Mouse (Mus musculus): Measurements from ENCODE around the gene Fsd1l. TPM values are rescaled to one million over a fixed set of nuclear protein-coding genes. Genes with fewer than 3 reads are reported as not detected.

The Fsd1l gene
- total RNA-seq, 2 experiments from 2014 or later: 23.7 to 32.5 TPM

GRCm38 (mm10) chr4:53749831-53750230 lies 118.6 kb downstream of the Fsd1l start:
- DNase-seq: no peak

GRCm38 (mm10) chr4:53750391-53751120 lies 119.3 kb downstream of the Fsd1l start:
- DNase-seq: no peak

Other genes with a start within 250 kb of the Fsd1l start
- 10 to 100 TPM; 34.6 to 39.2 TPM for gene Slc44a1, start 191.1 kb upstream of the Fsd1l start, total RNA-seq (2021)
- gene Fktn, start 82.5 kb downstream of the Fsd1l start, total RNA-seq (2021): 1 to 10 TPM; 7.5 to 9.1 TPM
- gene Tal2, start 148.2 kb downstream of the Fsd1l start, total RNA-seq (2021): under 1 TPM; 0.79 to 0.80 TPM
- gene Tmem38b, start 194.6 kb downstream of the Fsd1l start, total RNA-seq (2021): 10 to 100 TPM; 53.6 to 56.6 TPM

All from gastrocnemius, postnatal 10 days (tissue).